Mouse (Mus musculus) neural tube, embryonic 11.5 days (tissue): ENCODE measurements at regions not wholly inside any gene's neighbourhood (a gene's known extent, or its start where the extent isn't known, plus 50 kb on each side); places are given as distances from the start of the nearest gene placed in this dataset.

ENCODE experiments used
- ATAC-seq: fragments of 200-750 bp; cut with Nextera tagmentation; 2 replicates; pipeline ENCODE4 v1.8.0; 2017; ENCODE audit warnings: moderate number of reproducible peaks, mild to moderate bottlenecking, moderate TSS enrichment, moderate library complexity; ENCODE audit not compliant: insufficient read depth, low FRiP score, low TSS enrichment
- DNase-seq: peaks from one replicate; pipeline ENCODE4 v3.0.0-alpha.2; 2015; ENCODE audit warnings: low spot score
- H3K27ac ChIP-seq: fragments of 300-500 bp; sonication (generic); 2 replicates; pipeline ENCODE4 v1.5.1; 2014; ENCODE audit warnings: low read depth, mild to moderate bottlenecking, low read length
- H3K27me3 ChIP-seq: fragments of 300-500 bp; sonication (generic); 2 replicates; pipeline ENCODE4 v1.6.1; 2014; ENCODE audit warnings: mild to moderate bottlenecking, low read length, mixed read lengths; ENCODE audit not compliant: control insufficient read depth, insufficient read depth
- H3K36me3 ChIP-seq: fragments of 300-500 bp; sonication (generic); 2 replicates; pipeline ENCODE4 v1.6.1; 2014; ENCODE audit warnings: mild to moderate bottlenecking, low read length, moderate library complexity, mixed read lengths; ENCODE audit not compliant: control insufficient read depth, insufficient read depth
- H3K4me1 ChIP-seq: fragments of 300-500 bp; sonication (generic); 2 replicates; pipeline ENCODE4 v1.6.1; 2014; ENCODE audit warnings: low read length, mixed read lengths; ENCODE audit not compliant: control insufficient read depth, insufficient read depth
- H3K4me2 ChIP-seq: fragments of 300-500 bp; sonication (generic); 2 replicates; pipeline ENCODE4 v1.6.1; 2014; ENCODE audit warnings: low read depth, mild to moderate bottlenecking, moderate library complexity
- H3K4me3 ChIP-seq: fragments of 300-500 bp; sonication (generic); 2 replicates; pipeline ENCODE4 v1.5.1; 2014; ENCODE audit warnings: low read depth, low read length
- H3K9ac ChIP-seq: fragments of 300-500 bp; sonication (generic); 2 replicates; pipeline ENCODE4 v1.6.1; 2014; ENCODE audit warnings: mild to moderate bottlenecking, low read length
- H3K9me3 ChIP-seq: fragments of 300-500 bp; sonication (generic); 2 replicates; pipeline ENCODE4 v1.6.1; 2016; ENCODE audit warnings: low read length; ENCODE audit not compliant: control insufficient read depth
- WGBS: fragments of 180-500 bp; shearing (Covaris S2); extraction: QIAGEN DNeasy Blood & Tissue Kit; methylation state at CpG from one replicate; pipeline ENCODE4 v1.1.7; 2014; 5-methylcytosine and 5-hydroxymethylcytosine counted together

GRCm38 (mm10) chr10:122386748-122387147 lies 61.6 kb upstream of the Avpr1a start:
- no peaks in the 10 kb centered on the region for H3K36me3 ChIP-seq
- 93% methylated on average over 3 of the region's 3 CpGs for WGBS
- H3K27ac ChIP-seq: no peak overlapping the region
- no peak overlapping the region for H3K4me3 ChIP-seq
- H3K9me3 ChIP-seq: no peaks in the 10 kb centered on the region
- ATAC-seq (no peak), DNase-seq (no peak)
- H3K9ac ChIP-seq: no peak overlapping the region
- no peak overlapping the region for H3K4me2 ChIP-seq
- no peaks in the 10 kb centered on the region for H3K27me3 ChIP-seq
- no peaks in the 10 kb centered on the region for H3K4me1 ChIP-seq

- H3K4me1 ChIP-seq: no peaks in the 10 kb centered on the region
- DNase-seq (no peak), ATAC-seq (no peak)
- H3K27me3 ChIP-seq: no peaks in the 10 kb centered on the region
- no peak overlapping the region for H3K4me3 ChIP-seq
- WGBS: 84% methylated on average over 3 of the region's 3 CpGs
- H3K9ac ChIP-seq: no peak overlapping the region
- no peaks in the 10 kb centered on the region for H3K9me3 ChIP-seq
- H3K4me2 ChIP-seq: no peak overlapping the region
- H3K36me3 ChIP-seq: no peaks in the 10 kb centered on the region
- H3K27ac ChIP-seq: no peak overlapping the region
Measured at GRCm38 (mm10) chr10:122379661-122380344, 68.5 kb upstream of the Avpr1a start.

- Histone ChIP-seq H3K27ac (no peak overlapping the region), H3K4me2 (no peak overlapping the region), H3K4me3 (no peak overlapping the region), H3K9ac (no peak overlapping the region), H3K9me3 (no peaks in the 10 kb centered on the region), H3K27me3 (no peaks in the 10 kb centered on the region), H3K36me3 (no peaks in the 10 kb centered on the region), H3K4me1 (no peaks in the 10 kb centered on the region)
- 95% methylated on average over 9 of the region's 9 CpGs for WGBS
- DNase-seq (no peak), ATAC-seq (no peak)
Measured at GRCm38 (mm10) chr10:122343291-122343690, 105.0 kb upstream of the Avpr1a start.

- no peak for ATAC-seq
- no peaks in the 10 kb centered on the region for H3K4me1 ChIP-seq
- H3K4me2 ChIP-seq: no peak overlapping the region
- no peak overlapping the region for H3K27ac ChIP-seq
- no peak for DNase-seq
- no peak overlapping the region for H3K4me3 ChIP-seq
- no peaks in the 10 kb centered on the region for H3K27me3 ChIP-seq
- no peaks in the 10 kb centered on the region for H3K9me3 ChIP-seq
- H3K9ac ChIP-seq: no peak overlapping the region
- H3K36me3 ChIP-seq: no peaks in the 10 kb centered on the region
- 90% methylated on average over 12 of the region's 12 CpGs for WGBS
Measured at GRCm38 (mm10) chr10:122342356-122342755, 105.9 kb upstream of the Avpr1a start.

GRCm38 (mm10) chr10:122326851-122327250 lies 121.4 kb upstream of the Avpr1a start:
- 89% methylated on average over 6 of the region's 6 CpGs for WGBS

GRCm38 (mm10) chr10:122318886-122319285 lies 129.4 kb upstream of the Avpr1a start:
- ATAC-seq (no peak), DNase-seq (no peak)

More at GRCm38 (mm10) chr10:122326851-122327250, 121.4 kb upstream of the Avpr1a start:
- no peak overlapping the region for H3K4me3 ChIP-seq
- DNase-seq (no peak), ATAC-seq (no peak)
- no peak overlapping the region for H3K4me2 ChIP-seq
- no peaks in the 10 kb centered on the region for H3K4me1 ChIP-seq
- no peaks in the 10 kb centered on the region for H3K9me3 ChIP-seq
- no peaks in the 10 kb centered on the region for H3K27me3 ChIP-seq
- H3K9ac ChIP-seq: no peak overlapping the region
- H3K36me3 ChIP-seq: no peaks in the 10 kb centered on the region
- no peak overlapping the region for H3K27ac ChIP-seq

GRCm38 (mm10) chr10:122310646-122311193 lies 137.6 kb upstream of the Avpr1a start:
- no peak overlapping the region for H3K9ac ChIP-seq
- no peak overlapping the region for H3K4me2 ChIP-seq
- no peaks in the 10 kb centered on the region for H3K9me3 ChIP-seq
- DNase-seq (no peak), ATAC-seq (no peak)
- H3K4me3 ChIP-seq: no peak overlapping the region
- WGBS: 72% methylated on average over 3 of the region's 3 CpGs
- no peak overlapping the region for H3K27ac ChIP-seq
- no peaks in the 10 kb centered on the region for H3K36me3 ChIP-seq
- H3K4me1 ChIP-seq: no peaks in the 10 kb centered on the region
- H3K27me3 ChIP-seq: no peaks in the 10 kb centered on the region

More at GRCm38 (mm10) chr10:122318886-122319285, 129.4 kb upstream of the Avpr1a start:
- H3K27me3 ChIP-seq: no peaks in the 10 kb centered on the region
- no peak overlapping the region for H3K9ac ChIP-seq
- no peaks in the 10 kb centered on the region for H3K36me3 ChIP-seq
- no peak overlapping the region for H3K4me2 ChIP-seq
- no peak overlapping the region for H3K4me3 ChIP-seq
- no peaks in the 10 kb centered on the region for H3K4me1 ChIP-seq
- WGBS: 87% methylated on average over 4 of the region's 4 CpGs
- no peak overlapping the region for H3K27ac ChIP-seq
- no peaks in the 10 kb centered on the region for H3K9me3 ChIP-seq

- H3K27ac ChIP-seq: no peak overlapping the region
- no peaks in the 10 kb centered on the region for H3K36me3 ChIP-seq
- no peak overlapping the region for H3K4me3 ChIP-seq
- no peaks in the 10 kb centered on the region for H3K9me3 ChIP-seq
- 92% methylated on average over 3 of the region's 3 CpGs for WGBS
- ATAC-seq (no peak), DNase-seq (no peak)
- no peaks in the 10 kb centered on the region for H3K27me3 ChIP-seq
- no peak overlapping the region for H3K4me2 ChIP-seq
- H3K4me1 ChIP-seq: no peaks in the 10 kb centered on the region
- H3K9ac ChIP-seq: no peak overlapping the region
Measured at GRCm38 (mm10) chr10:122308691-122309090, 139.6 kb upstream of the Avpr1a start.

GRCm38 (mm10) chr10:122302259-122302658 lies 146.0 kb upstream of the Avpr1a start:
- no peak overlapping the region for H3K4me3 ChIP-seq
- H3K9ac ChIP-seq: no peak overlapping the region
- H3K9me3 ChIP-seq: no peaks in the 10 kb centered on the region
- no peak overlapping the region for H3K4me2 ChIP-seq
- H3K36me3 ChIP-seq: no peaks in the 10 kb centered on the region
- no peaks in the 10 kb centered on the region for H3K4me1 ChIP-seq
- no peaks in the 10 kb centered on the region for H3K27me3 ChIP-seq
- no peak for ATAC-seq
- no peak for DNase-seq
- WGBS: 71% methylated on average over 6 of the region's 6 CpGs
- H3K27ac ChIP-seq: no peak overlapping the region
